ENCODE assay signal across 28 mouse cellular contexts in the genomic region with DNA sequence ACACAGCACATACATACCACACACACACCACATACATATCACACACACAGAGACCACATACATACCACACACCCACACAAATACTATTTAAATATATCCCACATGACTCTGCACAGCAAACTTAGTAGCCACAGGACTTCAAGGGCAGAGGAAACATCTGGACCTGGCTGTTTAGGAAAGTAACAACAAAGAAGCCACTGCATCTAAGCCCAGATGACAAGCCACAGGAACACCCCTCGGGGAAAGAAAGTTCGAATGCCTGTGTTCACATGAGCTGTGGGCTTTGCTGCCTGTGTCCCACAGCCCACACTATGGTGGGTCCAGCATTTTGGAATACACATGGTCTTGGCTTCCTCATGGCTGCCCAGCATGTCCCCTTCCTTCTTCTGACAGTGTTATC. TPM values are rescaled to one million over a fixed set of nuclear protein-coding genes. Genes with fewer than 3 reads are reported as not detected.
A peak's percentile ranks its signal among the peaks of the same experiment; 100 is the strongest.
DNase-seq lines count a peak whose midpoint lies in the region; ATAC-seq lines count a peak whose summit lies in the region.
"Had no signal": no experiment of that assay in that cellular context is flagged by ENCODE, and none has a peak within 500 bp of the region (broad histone marks: within the 10 kb centered on the region; RNA-seq: fewer than 3 reads in every experiment).

No protein-coding gene starts in this region.

- ATAC-seq in common myeloid progenitor, adult 5-6 weeks (replicated peaks; ENCODE audit: low read depth, poor library complexity, severe bottlenecking): peak; percentile 52
- 0 out of 2 replicates have a peak, but pooled peaks have one; percentile 20 for ATAC-seq in megakaryocyte progenitor cell, adult 5-6 weeks (replicated peaks; ENCODE audit: poor library complexity)
- ATAC-seq: CD4-positive, CD25-positive, alpha-beta regulatory T cell, adult 4 months; forebrain, embryonic 13.5 days; forebrain, embryonic 15.5 days; Patski had no signal

- no peaks in the 10 kb centered on the region for H3K9me3 ChIP-seq in heart, embryonic 10.5 days
- H3K9me3 ChIP-seq: embryonic facial prominence, embryonic 13.5 days; embryonic facial prominence, embryonic 15.5 days; forebrain, embryonic 10.5 days; forebrain, embryonic 13.5 days; forebrain, embryonic 15.5 days; G1E had no signal

- H3K4me3 ChIP-seq in heart, embryonic 10.5 days: no peak overlapping the region
- H3K4me3 ChIP-seq: embryonic facial prominence, embryonic 13.5 days; embryonic facial prominence, embryonic 15.5 days; erythroblast, embryonic 14.5 days; forebrain, embryonic 10.5 days; forebrain, embryonic 13.5 days; forebrain, embryonic 15.5 days had no signal

- H3K36me3 ChIP-seq in heart, embryonic 10.5 days: no peaks in the 10 kb centered on the region
- H3K36me3 ChIP-seq: embryonic facial prominence, embryonic 13.5 days; embryonic facial prominence, embryonic 15.5 days; forebrain, embryonic 10.5 days; forebrain, embryonic 15.5 days; G1E had no signal

- H3K27me3 ChIP-seq in heart, embryonic 10.5 days (ENCODE audit: insufficient read depth, poor library complexity, severe bottlenecking): no peaks in the 10 kb centered on the region; the same call in 1 of the 2 replicates
- H3K27me3 ChIP-seq: CH12.LX; embryonic facial prominence, embryonic 13.5 days; embryonic facial prominence, embryonic 15.5 days; forebrain, embryonic 13.5 days; forebrain, embryonic 15.5 days; Patski had no signal

- H3K27ac ChIP-seq in heart, embryonic 10.5 days: no peak overlapping the region
- H3K27ac ChIP-seq: embryonic facial prominence, embryonic 13.5 days; embryonic facial prominence, embryonic 15.5 days; forebrain, embryonic 10.5 days; forebrain, embryonic 13.5 days; forebrain, embryonic 15.5 days had no signal

- no peaks in the 10 kb centered on the region for H3K4me1 ChIP-seq in heart, embryonic 10.5 days
- H3K4me1 ChIP-seq: embryonic facial prominence, embryonic 13.5 days; embryonic facial prominence, embryonic 15.5 days; forebrain, embryonic 13.5 days; forebrain, embryonic 15.5 days had no signal

- DNase-seq in heart, embryonic 10.5 days (ENCODE audit: low spot score): peak; percentile 25
- no peak for DNase-seq in heart, adult 11 months
- peak; percentile 86 for DNase-seq in 416B (ENCODE audit: low read depth)
- no peak for DNase-seq in right cerebral cortex, postnatal 4 days
- no peak for DNase-seq in kidney, postnatal 25 days
- DNase-seq in adrenal gland, postnatal 4 days (ENCODE audit: low spot score in 2 of 2): no peak
- DNase-seq: adrenal gland, adult 2 months; adrenal gland, postnatal 10 days; adrenal gland, postnatal 25 days; B cell, adult 2 months; cerebellum, adult 11-12 months; cerebellum, adult 2 months; cerebellum, adult 9-10 months; cerebellum, postnatal 10 days; cerebellum, postnatal 25 days; embryo, embryonic 11 days had no signal

- 78% methylated on average over 2 of the region's 2 CpGs for WGBS in heart, embryonic 10.5 days

RNA-seq across cellular contexts. Expression of a gene that starts 13.6 kb away (rescaled TPM):
- 38.7 and 39.6 TPM in 2 replicates for polyA plus RNA-seq in heart, embryonic 10.5 days (2016; fragmentation: Nextera tagmentation; extraction: Ambion mirVana)
- 37.7 and 38.2 TPM in 2 replicates for total RNA-seq in common myeloid progenitor, adult 5-6 weeks (2017)
- total RNA-seq in megakaryocyte progenitor cell, adult 5-6 weeks (2015): 16.5 and 19.3 TPM in 2 replicates
- 20.2 and 27.8 TPM in 2 replicates for total RNA-seq in megakaryocyte progenitor cell, adult 5-6 weeks (2017)
- total RNA-seq in adrenal gland, postnatal 4 days (2021): 10 to 100 TPM; 44.5 to 48.8 TPM

Comparison
In these comparisons a context has a peak if more than half of its experiments do, and no peak if none do; other contexts are left out.
1. DNase-seq: peak in heart, embryonic 10.5 days (single experiment) and 416B (single experiment); none in heart, adult 11 months (single experiment), right cerebral cortex, postnatal 4 days (single experiment), kidney, postnatal 25 days (0 of 2) and adrenal gland, postnatal 4 days (0 of 2).